Mouse (Mus musculus) G1E (cell line): Measurements from ENCODE around the gene Triobp. TPM values are rescaled to one million over a fixed set of nuclear protein-coding genes. Genes with fewer than 3 reads are reported as not detected.
"Not testable (repeated sequence)": the region's sequence is repeated elsewhere in the genome, so short reads cannot be mapped to it uniquely, and the experiment has no call there.

Experiments used
- ATAC-seq: 2 replicates; pipeline ENCODE4 v1.8.0; 2016; ENCODE audit warnings: mild to moderate bottlenecking; ENCODE audit not compliant: insufficient number of reproducible peaks, poor library complexity, low FRiP score, severe bottlenecking; ENCODE audit errors: extremely low read depth
- DNase-seq: peaks from one replicate; pipeline ENCODE4 v3.0.0; 2012; ENCODE audit warnings: low spot score
- H3K27me3 ChIP-seq: 2 replicates; pipeline ENCODE4 v1.6.1; 2012; ENCODE audit warnings: mild to moderate bottlenecking, low read length, inconsistent platforms; ENCODE audit not compliant: insufficient read depth
- H3K36me3 ChIP-seq: replicated peaks from 2 replicates; pipeline ENCODE3; 2012; ENCODE audit warnings: mild to moderate bottlenecking, inconsistent platforms
- H3K4me1 ChIP-seq: 2 replicates; pipeline ENCODE4 v1.6.1; 2012; ENCODE audit warnings: low read depth, low read length, inconsistent platforms, mixed read lengths; ENCODE audit not compliant: insufficient read depth
- H3K4me3 ChIP-seq: 2 replicates; pipeline ENCODE4 v1.5.1; 2012; ENCODE audit warnings: low read depth, mild to moderate bottlenecking, inconsistent platforms, low read length, moderate library complexity, mixed read lengths
- H3K9me3 ChIP-seq: replicated peaks from 2 replicates; pipeline ENCODE4 v1.6.1; 2012; ENCODE audit warnings: inconsistent platforms
- CTCF ChIP-seq: IDR thresholded peaks from 2 replicates; pipeline ENCODE4 v1.5.1; 2012; ENCODE audit warnings: low read depth, low read length, inconsistent platforms, mixed read lengths
- GATA1 ChIP-seq: IDR thresholded peaks from 2 replicates; pipeline ENCODE4 v1.6.1; 2012; ENCODE audit warnings: borderline replicate concordance, low read length, inconsistent platforms, mixed read lengths
- GATA2 ChIP-seq: IDR thresholded peaks from 2 replicates; pipeline ENCODE4 v1.6.1; 2012; ENCODE audit warnings: low read depth, low read length, inconsistent platforms, borderline replicate concordance
- POLR2AphosphoS5 ChIP-seq: IDR thresholded peaks from 2 replicates; pipeline ENCODE4 v1.6.1; 2012; ENCODE audit warnings: low read depth, low read length, inconsistent platforms; ENCODE audit not compliant: insufficient replicate concordance
- TAL1 ChIP-seq: conservative IDR thresholded peaks from 2 replicates; pipeline ENCODE4 v1.6.1; 2012; ENCODE audit warnings: low read depth, low read length, inconsistent platforms, mixed read lengths
- polyA plus RNA-seq: library from polyadenylated mRNA; stranded (reverse); fragments of >175 nt; gene quantifications from 2 replicates; pipeline ENCODE4 v1.2.3, GENCODE M21; 2012
- total RNA-seq, 2 experiments: library from RNA; stranded (forward) in 1 of 2; stranded (reverse) in 1 of 2; fragments of 200-1000 nt in 1 of 2; fragments of >200 nt in 1 of 2; fragmentation: Nextera tagmentation in 1 of 2; gene quantifications; 2 replicates each; pipeline ENCODE4 v1.2.3; 2014 to 2017

The Triobp gene
- total and polyA plus RNA-seq, 3 experiments, result 24.4 to 67.0 (median 42.5) TPM

DNA sequence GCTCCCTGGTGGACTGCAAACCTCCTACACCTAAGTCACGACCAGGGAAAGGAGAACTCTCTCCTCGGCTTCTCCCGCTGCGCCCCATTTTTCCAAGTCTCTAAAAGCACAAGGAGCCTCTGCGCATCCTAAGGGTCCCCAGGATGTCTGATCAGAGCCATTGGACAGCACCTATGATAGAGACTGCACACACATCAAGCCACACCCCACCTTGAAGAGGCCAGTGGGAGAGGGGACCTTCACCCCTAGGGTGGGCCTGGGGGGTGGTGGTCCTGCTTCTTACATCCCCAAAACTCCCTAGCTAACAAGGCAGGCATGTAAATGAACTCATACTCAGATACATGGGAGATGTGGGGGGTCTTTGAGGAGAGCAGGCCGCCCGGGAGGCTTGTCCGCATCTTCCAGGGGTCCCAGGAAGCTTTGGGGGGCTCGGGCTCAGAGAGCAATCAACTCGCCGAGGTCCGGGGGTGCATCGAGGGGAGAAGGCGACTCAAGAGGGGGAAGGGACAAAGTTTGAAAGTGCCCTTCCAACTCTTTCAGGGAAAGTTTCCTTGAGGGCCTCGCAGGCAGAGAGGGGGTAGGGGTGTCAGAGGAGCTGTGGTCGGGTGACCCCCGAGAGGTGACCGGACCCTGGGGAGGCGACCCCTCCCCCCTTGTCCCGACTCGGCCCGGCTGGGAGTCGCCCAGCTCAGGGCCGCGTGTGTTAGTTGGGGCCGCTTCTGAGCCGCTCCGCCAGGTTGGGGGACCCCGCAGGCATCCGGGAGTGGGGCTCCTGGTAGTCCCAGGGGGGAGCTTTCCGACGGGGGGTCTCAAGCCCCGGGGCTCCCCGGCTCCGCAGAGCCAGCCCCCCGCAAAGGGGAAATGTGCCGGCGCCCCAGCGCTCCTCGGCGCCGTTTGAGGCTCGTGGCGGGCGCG lies 80.0 kb downstream of the Triobp start:
- H3K4me1 ChIP-seq, result peaks cover 7% of the 10 kb centered on the region
- no peak overlapping the region for H3K4me3 ChIP-seq
- TF ChIP-seq POLR2AphosphoS5, result no peak
- no peak for TF ChIP-seq GATA1
- H3K36me3 ChIP-seq, result no peaks in the 10 kb centered on the region
- ATAC-seq, result no peak
- DNase-seq, result no peak
- peaks cover 4% of the 10 kb centered on the region for H3K9me3 ChIP-seq
- H3K27me3 ChIP-seq, result peaks cover 68% of the 10 kb centered on the region

DNA sequence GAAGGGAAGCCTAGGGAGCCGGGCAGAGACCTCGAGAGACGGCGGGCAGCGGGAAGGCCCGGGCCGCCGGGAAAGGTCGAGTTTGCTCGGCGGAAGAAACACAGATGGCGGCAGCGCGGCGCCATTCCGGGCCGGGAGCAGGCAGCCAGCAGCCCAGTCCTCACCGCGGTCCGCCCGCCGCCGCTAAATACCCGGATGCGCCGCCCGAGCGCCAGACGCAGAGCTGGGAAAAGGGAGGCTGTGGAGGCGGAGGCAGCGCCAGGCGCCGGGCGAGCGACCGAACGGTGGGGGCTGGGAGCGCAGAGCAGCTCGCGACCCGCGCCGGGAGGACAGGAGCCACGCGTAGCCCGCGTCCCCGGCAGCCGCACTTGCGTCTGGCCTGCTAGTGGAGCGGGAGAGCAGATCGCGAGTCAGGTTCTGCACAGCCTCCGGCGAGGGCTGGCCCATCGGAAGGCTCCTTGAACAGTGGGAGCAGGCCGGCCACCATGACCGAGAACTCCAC lies 80.8 kb downstream of the Triobp start, which contains the start of gene H1f0:
Gene H1f0 (plus strand): TSS at position 214 of the 502 bp plus-strand sequence.
- H3K27me3 ChIP-seq, result peaks cover 63% of the 10 kb centered on the region
- TF ChIP-seq TAL1 (no peak), CTCF (no peak), POLR2AphosphoS5 (no peak), GATA2 (no peak), GATA1 (no peak)
- DNase-seq (no peak), ATAC-seq (no peak)
- H3K9me3 ChIP-seq, result peaks cover 4% of the 10 kb centered on the region
- H3K4me3 ChIP-seq, result no peak within 1 kb of the TSS
- peaks cover 7% of the 10 kb centered on the region for H3K4me1 ChIP-seq
- H3K36me3 ChIP-seq, result no peaks in the 10 kb centered on the region

DNA sequence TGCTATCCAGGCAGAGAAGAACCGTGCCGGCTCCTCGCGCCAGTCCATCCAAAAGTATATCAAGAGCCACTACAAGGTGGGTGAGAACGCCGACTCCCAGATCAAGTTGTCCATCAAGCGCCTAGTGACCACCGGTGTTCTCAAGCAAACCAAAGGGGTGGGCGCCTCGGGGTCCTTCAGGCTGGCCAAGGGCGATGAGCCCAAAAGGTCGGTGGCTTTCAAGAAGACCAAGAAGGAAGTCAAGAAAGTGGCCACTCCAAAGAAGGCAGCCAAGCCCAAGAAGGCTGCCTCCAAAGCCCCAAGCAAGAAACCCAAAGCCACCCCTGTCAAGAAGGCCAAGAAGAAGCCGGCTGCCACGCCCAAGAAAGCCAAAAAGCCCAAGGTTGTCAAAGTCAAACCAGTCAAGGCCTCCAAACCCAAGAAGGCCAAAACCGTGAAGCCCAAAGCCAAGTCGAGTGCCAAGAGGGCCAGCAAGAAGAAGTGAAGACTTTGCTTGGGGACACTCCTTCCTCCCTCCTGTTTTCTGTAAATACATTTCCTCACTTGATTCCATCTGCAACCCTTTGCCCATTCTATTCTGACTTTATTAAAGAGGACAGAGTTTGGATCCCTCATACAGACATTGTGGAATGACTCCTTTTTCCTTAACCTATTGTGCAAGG lies 81.4 kb downstream of the Triobp start:
- peaks cover 4% of the 10 kb centered on the region for H3K9me3 ChIP-seq
- peaks cover 7% of the 10 kb centered on the region for H3K4me1 ChIP-seq
- no peak overlapping the region for H3K4me3 ChIP-seq
- no peak for TF ChIP-seq CTCF
- TF ChIP-seq GATA2, result no peak
- no peak for TF ChIP-seq POLR2AphosphoS5
- no peak for TF ChIP-seq GATA1
- no peak for TF ChIP-seq TAL1
- no peak for ATAC-seq
- no peak for DNase-seq
- no peaks in the 10 kb centered on the region for H3K36me3 ChIP-seq
- H3K27me3 ChIP-seq, result peaks cover 61% of the 10 kb centered on the region

DNA sequence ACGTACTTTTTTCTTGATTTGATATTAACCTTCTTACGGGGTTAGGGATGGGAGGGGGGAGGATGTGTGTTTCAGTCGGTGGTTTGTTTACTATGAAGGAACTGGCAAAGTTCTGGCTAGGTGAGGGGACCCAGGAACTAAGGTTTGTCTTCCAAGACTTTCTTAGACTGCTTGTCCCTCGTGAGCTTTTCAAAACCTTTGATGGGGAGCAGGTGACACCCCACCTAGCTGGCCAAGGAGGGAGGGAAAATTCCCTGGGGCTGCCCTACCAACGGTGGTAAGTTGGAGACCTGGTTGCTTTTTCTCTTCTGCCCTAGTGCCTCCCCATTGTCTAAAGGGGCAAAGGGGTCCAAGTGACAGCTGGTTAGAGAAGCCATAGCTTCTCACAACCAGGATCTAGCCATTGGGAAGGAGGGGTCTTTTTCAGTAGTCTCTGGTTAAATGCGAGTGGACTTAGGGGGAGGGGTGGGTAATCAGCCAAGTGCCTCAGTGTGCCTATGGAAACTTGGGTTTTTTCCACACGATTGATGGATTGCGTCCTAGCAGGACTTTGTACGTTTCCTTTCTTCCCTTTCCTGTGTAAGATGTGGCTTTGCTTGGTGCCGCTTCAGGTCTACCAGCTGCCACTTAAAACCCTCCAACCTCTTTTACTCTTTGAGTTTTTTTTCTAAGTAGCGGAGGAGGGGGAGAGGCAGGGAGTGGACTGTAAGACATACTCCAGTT lies 82.2 kb downstream of the Triobp start:
- ATAC-seq (no peak), DNase-seq (no peak)
- H3K9me3 ChIP-seq, result peaks cover 4% of the 10 kb centered on the region
- no peak overlapping the region for H3K4me3 ChIP-seq
- H3K27me3 ChIP-seq, result peaks cover 64% of the 10 kb centered on the region
- peaks cover 7% of the 10 kb centered on the region for H3K4me1 ChIP-seq
- TF ChIP-seq POLR2AphosphoS5, result no peak
- no peak for TF ChIP-seq GATA2
- no peak for TF ChIP-seq CTCF
- TF ChIP-seq GATA1, result no peak
- TF ChIP-seq TAL1, result no peak
- no peaks in the 10 kb centered on the region for H3K36me3 ChIP-seq

DNA sequence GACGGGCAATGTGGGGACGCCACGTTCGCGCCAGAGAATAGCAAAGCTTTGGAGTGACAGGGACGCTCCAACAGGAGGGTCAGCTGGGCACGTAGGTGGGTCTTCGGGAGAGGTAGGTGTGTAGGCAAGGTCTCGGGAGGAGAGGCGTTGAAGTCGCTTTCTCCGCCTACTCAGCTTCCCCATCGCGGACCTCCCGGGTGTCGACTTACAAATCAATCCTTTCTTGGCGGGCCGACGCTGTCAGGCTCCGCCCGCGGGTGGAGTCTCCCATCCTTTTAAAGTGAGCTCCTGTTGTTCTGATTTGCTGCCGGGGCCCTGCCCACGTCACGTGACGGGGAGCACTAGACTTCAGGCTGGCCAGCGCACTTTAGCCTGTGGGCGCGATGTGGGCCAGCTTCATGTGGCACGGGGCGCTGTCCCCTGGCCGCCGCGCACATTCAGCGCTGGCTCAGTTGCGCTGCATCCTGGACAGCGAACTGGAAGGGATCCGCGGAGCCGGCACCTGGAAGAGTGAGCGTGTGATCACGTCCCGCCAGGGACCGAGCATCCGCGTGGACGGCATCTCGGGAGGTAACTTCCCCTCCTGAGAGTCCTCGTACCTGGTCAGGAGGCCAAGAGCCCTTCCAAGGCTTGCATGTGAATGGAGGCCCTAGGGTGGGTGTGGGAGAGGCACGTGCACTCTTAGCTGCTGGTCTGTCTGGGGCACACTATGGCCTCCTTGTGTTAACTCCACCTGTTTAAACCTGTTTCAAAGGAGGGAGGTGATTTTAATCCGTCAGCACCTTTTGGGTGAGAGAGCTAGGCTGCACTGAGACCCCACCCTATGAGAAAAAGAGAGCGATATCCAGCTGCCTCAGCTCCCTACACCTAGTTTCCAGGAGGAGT lies 83.3 kb downstream of the Triobp start:
- DNase-seq (no peak), ATAC-seq (no peak; the same call in 1 of the 2 replicates)
- Histone ChIP-seq H3K4me3 (peak overlapping the region; percentile 55; the same call in 1 of the 2 replicates), H3K27me3 (peaks cover 66% of the 10 kb centered on the region), H3K4me1 (peaks cover 7% of the 10 kb centered on the region), H3K9me3 (peaks cover 4% of the 10 kb centered on the region), H3K36me3 (no peaks in the 10 kb centered on the region)
- no peak for TF ChIP-seq CTCF
- TF ChIP-seq TAL1, result no peak
- TF ChIP-seq POLR2AphosphoS5, result no peak
- no peak for TF ChIP-seq GATA2
- TF ChIP-seq GATA1, result no peak

DNA sequence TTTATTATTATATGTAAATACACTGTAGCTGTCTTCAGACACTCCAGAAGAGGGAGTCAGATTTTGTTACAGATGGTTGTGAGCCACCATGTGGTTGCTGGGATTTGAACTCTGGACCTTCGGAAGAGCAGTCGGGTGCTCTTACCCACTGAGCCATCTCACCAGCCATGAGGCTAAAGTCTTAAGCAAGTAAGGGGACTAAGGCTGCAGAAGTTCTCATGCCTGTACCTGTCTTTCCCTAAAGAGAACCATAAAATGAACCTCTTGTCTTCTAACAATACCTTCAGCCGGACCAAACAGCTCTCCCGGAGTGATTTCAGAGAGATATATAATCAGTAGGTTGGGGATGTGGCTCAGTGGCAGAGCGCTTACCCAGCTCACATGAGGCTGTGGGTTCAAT lies 84.4 kb downstream of the Triobp start:
- H3K27me3 ChIP-seq, result peaks cover 75% of the 10 kb centered on the region
- not testable (repeated sequence) for DNase-seq, H3K9me3 ChIP-seq, H3K4me3 ChIP-seq, H3K36me3 ChIP-seq, ATAC-seq, H3K4me1 ChIP-seq
